ENCODE assay signal across 17 mouse cellular contexts in genomic region chr15:31248882-31249281, GRCm38 (mm10). TPM values are rescaled to one million over a fixed set of nuclear protein-coding genes. Genes with fewer than 3 reads are reported as not detected.
DNase-seq lines count a peak whose midpoint lies in the region; ATAC-seq and TF ChIP-seq lines count a peak whose summit lies in the region.
"Had no signal": no experiment of that assay in that cellular context is flagged by ENCODE, and none has a peak within 500 bp of the region (broad histone marks: within the 10 kb centered on the region; RNA-seq: fewer than 3 reads in every experiment).

No protein-coding gene starts in this region.

- H3K27ac ChIP-seq in midbrain, embryonic 10.5 days (replicated peaks): 0 out of 2 replicates have a peak overlapping the region, but pooled peaks have one; percentile 28
- H3K27ac ChIP-seq in midbrain, embryonic 15.5 days: no peak overlapping the region
- no peak overlapping the region for H3K27ac ChIP-seq in embryonic facial prominence, embryonic 11.5 days (replicated peaks; ENCODE audit: low read depth, low read length)
- H3K27ac ChIP-seq in limb, embryonic 11.5 days (replicated peaks; ENCODE audit: low read depth, low read length): 0 out of 2 replicates have a peak overlapping the region, but pooled peaks have one; percentile 36
- H3K27ac ChIP-seq in hindbrain, embryonic 13.5 days: no peak overlapping the region
- no peak overlapping the region for H3K27ac ChIP-seq in heart, adult 2 months
- H3K27ac ChIP-seq: hindbrain, embryonic 15.5 days; kidney, postnatal 0 days; liver, embryonic 15.5 days; midbrain, embryonic 12.5 days had no signal

- H3K27me3 ChIP-seq in midbrain, embryonic 10.5 days (ENCODE audit: low read depth, poor library complexity, severe bottlenecking): no peaks in the 10 kb centered on the region
- H3K27me3 ChIP-seq in midbrain, embryonic 15.5 days (replicated peaks): no peaks in the 10 kb centered on the region
- H3K27me3 ChIP-seq in embryonic facial prominence, embryonic 11.5 days (ENCODE audit: control insufficient read depth, insufficient read depth, low read length): no peaks in the 10 kb centered on the region
- H3K27me3 ChIP-seq in limb, embryonic 11.5 days (ENCODE audit: control insufficient read depth, insufficient read depth, low read length): no peaks in the 10 kb centered on the region
- H3K27me3 ChIP-seq in hindbrain, embryonic 13.5 days: no peaks in the 10 kb centered on the region
- no peaks in the 10 kb centered on the region for H3K27me3 ChIP-seq in heart, adult 2 months (ENCODE audit: control insufficient read depth, insufficient read depth, low read length)
- H3K27me3 ChIP-seq: hindbrain, embryonic 15.5 days; liver, embryonic 15.5 days; midbrain, embryonic 12.5 days had no signal

- no peaks in the 10 kb centered on the region for H3K79me2 ChIP-seq in heart, adult 2 months (replicated peaks; ENCODE audit: control insufficient read depth, insufficient read depth, low read length)

- TF ChIP-seq CTCF in heart, adult 2 months (IDR thresholded peaks at IDR 0.05): no peak

- intact Hi-C loops in heart, adult 2 months (cut with DNase I): no loop called here

- no peak for DNase-seq in midbrain, embryonic 10.5 days (ENCODE audit: low spot score)
- DNase-seq in embryonic facial prominence, embryonic 11.5 days (ENCODE audit: low spot score): peak; percentile 73
- DNase-seq in limb, embryonic 11.5 days (ENCODE audit: low spot score): peak; percentile 42
- DNase-seq in left cerebral cortex, adult 8-10 months (ENCODE audit: low spot score in 2 of 2): no peak
- no peak for DNase-seq in heart, adult 2 months
- DNase-seq: adrenal gland, postnatal 36 days; cerebellum, adult 11 months; layer of hippocampus, adult 9-11 months; lung, postnatal 10 days; right cerebral cortex, adult 18-20 months had no signal

- no peak for ATAC-seq in midbrain, embryonic 15.5 days (replicated peaks)
- ATAC-seq in embryonic facial prominence, embryonic 11.5 days (replicated peaks; ENCODE audit: insufficient number of reproducible peaks, low FRiP score, low TSS enrichment, low read depth): no peak
- ATAC-seq in limb, embryonic 11.5 days (ENCODE audit: insufficient number of reproducible peaks, low FRiP score, low TSS enrichment, low read depth): no peak; the same call in 1 of the 2 replicates
- ATAC-seq in hindbrain, embryonic 13.5 days (ENCODE audit: low FRiP score): no peak
- ATAC-seq: intestine, postnatal 0 days had no signal

- peaks cover 17% of the 10 kb centered on the region for H3K4me1 ChIP-seq in midbrain, embryonic 10.5 days
- peaks cover 10% of the 10 kb centered on the region for H3K4me1 ChIP-seq in midbrain, embryonic 15.5 days
- H3K4me1 ChIP-seq in embryonic facial prominence, embryonic 11.5 days (ENCODE audit: control insufficient read depth, insufficient read depth, low read length): no peaks in the 10 kb centered on the region
- peaks cover 9% of the 10 kb centered on the region; the same call in 1 of the 2 replicates for H3K4me1 ChIP-seq in limb, embryonic 11.5 days (ENCODE audit: control insufficient read depth, insufficient read depth, low read length)
- H3K4me1 ChIP-seq in hindbrain, embryonic 13.5 days (replicated peaks): peaks cover 20% of the 10 kb centered on the region
- peaks cover 3% of the 10 kb centered on the region; the same call in 1 of the 2 replicates for H3K4me1 ChIP-seq in heart, adult 2 months (ENCODE audit: control insufficient read depth, insufficient read depth, low read length)

- no peak overlapping the region for H3K4me3 ChIP-seq in midbrain, embryonic 10.5 days
- H3K4me3 ChIP-seq in midbrain, embryonic 15.5 days: no peak overlapping the region
- no peak overlapping the region for H3K4me3 ChIP-seq in embryonic facial prominence, embryonic 11.5 days (ENCODE audit: low read depth, low read length)
- H3K4me3 ChIP-seq in limb, embryonic 11.5 days (ENCODE audit: low read depth, low read length): no peak overlapping the region
- no peak overlapping the region for H3K4me3 ChIP-seq in hindbrain, embryonic 13.5 days
- no peak overlapping the region for H3K4me3 ChIP-seq in heart, adult 2 months
- H3K4me3 ChIP-seq: hindbrain, embryonic 15.5 days; liver, embryonic 15.5 days; midbrain, embryonic 12.5 days had no signal

- no peak overlapping the region for H3K9ac ChIP-seq in midbrain, embryonic 15.5 days
- H3K9ac ChIP-seq in embryonic facial prominence, embryonic 11.5 days (replicated peaks; ENCODE audit: low read length): no peak overlapping the region
- no peak overlapping the region for H3K9ac ChIP-seq in limb, embryonic 11.5 days (ENCODE audit: low read length)
- no peak overlapping the region for H3K9ac ChIP-seq in hindbrain, embryonic 13.5 days
- H3K9ac ChIP-seq in heart, adult 2 months (ENCODE audit: low read depth, low read length): no peak overlapping the region
- H3K9ac ChIP-seq: hindbrain, embryonic 15.5 days; liver, embryonic 15.5 days; midbrain, embryonic 12.5 days had no signal

- H3K9me3 ChIP-seq in midbrain, embryonic 10.5 days (replicated peaks): no peaks in the 10 kb centered on the region
- no peaks in the 10 kb centered on the region for H3K9me3 ChIP-seq in midbrain, embryonic 15.5 days
- no peaks in the 10 kb centered on the region for H3K9me3 ChIP-seq in embryonic facial prominence, embryonic 11.5 days (replicated peaks; ENCODE audit: control insufficient read depth, low read length)
- no peaks in the 10 kb centered on the region for H3K9me3 ChIP-seq in limb, embryonic 11.5 days (ENCODE audit: control insufficient read depth, low read length)
- H3K9me3 ChIP-seq in hindbrain, embryonic 13.5 days: no peaks in the 10 kb centered on the region
- H3K9me3 ChIP-seq: hindbrain, embryonic 15.5 days; liver, embryonic 15.5 days; midbrain, embryonic 12.5 days had no signal

- 83% methylated on average over 7 of the region's 7 CpGs for WGBS in midbrain, embryonic 10.5 days
- whole genome bisulfite sequencing in midbrain, embryonic 15.5 days: 82% methylated on average over 7 of the region's 7 CpGs
- WGBS in embryonic facial prominence, embryonic 11.5 days: 47% methylated on average over 7 of the region's 7 CpGs
- 57% methylated on average over 7 of the region's 7 CpGs for WGBS in limb, embryonic 11.5 days
- WGBS in hindbrain, embryonic 13.5 days: 76% methylated on average over 7 of the region's 7 CpGs
- 58% methylated on average over 7 of the region's 7 CpGs for WGBS in heart, adult 2 months

- TF ChIP-seq EP300 in heart, adult 2 months (IDR thresholded peaks at IDR 0.05; ENCODE audit: insufficient read depth, low read depth, low read length): no peak

- no peak overlapping the region for H3K4me2 ChIP-seq in midbrain, embryonic 15.5 days
- no peak overlapping the region for H3K4me2 ChIP-seq in embryonic facial prominence, embryonic 11.5 days (ENCODE audit: low read depth, low read length)
- no peak overlapping the region for H3K4me2 ChIP-seq in limb, embryonic 11.5 days (ENCODE audit: low read depth, severe bottlenecking)
- H3K4me2 ChIP-seq in hindbrain, embryonic 13.5 days: no peak overlapping the region
- H3K4me2 ChIP-seq: hindbrain, embryonic 15.5 days; liver, embryonic 15.5 days; midbrain, embryonic 12.5 days had no signal

- TF ChIP-seq POLR2A in heart, adult 2 months (IDR thresholded peaks at IDR 0.05; ENCODE audit: insufficient read depth, low read depth, low read length): no peak

- H3K36me3 ChIP-seq in midbrain, embryonic 10.5 days: no peaks in the 10 kb centered on the region
- no peaks in the 10 kb centered on the region for H3K36me3 ChIP-seq in midbrain, embryonic 15.5 days (replicated peaks)
- no peaks in the 10 kb centered on the region for H3K36me3 ChIP-seq in embryonic facial prominence, embryonic 11.5 days (replicated peaks; ENCODE audit: control insufficient read depth, insufficient read depth, low read depth, low read length)
- H3K36me3 ChIP-seq in limb, embryonic 11.5 days (ENCODE audit: control insufficient read depth, insufficient read depth, low read length): no peaks in the 10 kb centered on the region
- H3K36me3 ChIP-seq in hindbrain, embryonic 13.5 days: no peaks in the 10 kb centered on the region
- no peaks in the 10 kb centered on the region for H3K36me3 ChIP-seq in heart, adult 2 months (ENCODE audit: control insufficient read depth, insufficient read depth, low read length)
- H3K36me3 ChIP-seq: hindbrain, embryonic 15.5 days; liver, embryonic 15.5 days; midbrain, embryonic 12.5 days had no signal

RNA-seq across cellular contexts. Expression of gene Dap, which starts 24.8 kb away (rescaled TPM):
- polyA plus RNA-seq in midbrain, embryonic 10.5 days (2016; fragmentation: Nextera tagmentation; extraction: Ambion mirVana): 32.9 and 38.4 TPM in 2 replicates
- 22.8 and 24.8 TPM in 2 replicates for polyA plus RNA-seq in midbrain, embryonic 15.5 days (2015; fragmentation: Nextera tagmentation; extraction: Ambion mirVana)
- 56.2 and 61.4 TPM in 2 replicates for polyA plus RNA-seq in embryonic facial prominence, embryonic 11.5 days (2014; fragmentation: Nextera tagmentation; extraction: Ambion mirVana)
- 66.3 and 67.2 TPM in 2 replicates for polyA plus RNA-seq in limb, embryonic 11.5 days (2014; fragmentation: Nextera tagmentation; extraction: Ambion mirVana)
- 10 to 100 TPM in 1 of 4 experiments, 1 to 10 TPM in 3; 6.2 to 10.0 (median 7.5) TPM for total RNA-seq in left cerebral cortex, adult 8-10 months (2022)
- 35.1 and 35.2 TPM in 2 replicates for polyA plus RNA-seq in hindbrain, embryonic 13.5 days (2015; fragmentation: Nextera tagmentation; extraction: Ambion mirVana)
- total RNA-seq in heart, adult 2 months (2021): 10 to 100 TPM; 17.7 to 27.0 TPM
- 15.4 and 18.8 TPM in 2 replicates for polyA plus RNA-seq in heart, adult 2 months (2012; rRNA removed)

Comparison
In these comparisons a context has a peak if more than half of its experiments do, and no peak if none do; other contexts are left out.
1. H3K27ac ChIP-seq: peak in midbrain, embryonic 10.5 days (single experiment) and limb, embryonic 11.5 days (single experiment); none in midbrain, embryonic 15.5 days (single experiment), embryonic facial prominence, embryonic 11.5 days (single experiment), hindbrain, embryonic 13.5 days (single experiment) and heart, adult 2 months (single experiment).
2. DNase-seq: peak in embryonic facial prominence, embryonic 11.5 days (single experiment) and limb, embryonic 11.5 days (single experiment); none in midbrain, embryonic 10.5 days (single experiment), left cerebral cortex, adult 8-10 months (0 of 2) and heart, adult 2 months (0 of 2).